Mouse (Mus musculus) lung, postnatal 4 days (tissue): ENCODE results near the gene Slc24a3.

Experiments used
- DNase-seq, 2 experiments: peaks; one replicate each; pipeline ENCODE4 v3.0.0; 2021

Slc24a3 gene

GRCm38 (mm10) chr2:145214086-145214831 is 46.7 kb downstream of the Slc24a3 start:
- DNase-seq: no peak

- DNase-seq: no peak
These were observed 49.0 kb downstream of the Slc24a3 start for GRCm38 (mm10) chr2:145216580-145216979.

GRCm38 (mm10) chr2:145217422-145217821 is 49.9 kb downstream of the Slc24a3 start:
- DNase-seq: no peak

GRCm38 (mm10) chr2:145219246-145219645 is 51.7 kb downstream of the Slc24a3 start:
- no peak for DNase-seq

- no peak for DNase-seq
These were observed 56.1 kb downstream of the Slc24a3 start for GRCm38 (mm10) chr2:145223646-145224045.

- peak; percentile 14 to 31 for DNase-seq
These were observed 58.1 kb downstream of the Slc24a3 start for GRCm38 (mm10) chr2:145225640-145226039.

GRCm38 (mm10) chr2:145226100-145226499 is 58.5 kb downstream of the Slc24a3 start:
- DNase-seq: no peak

- no peak for DNase-seq
These were observed 59.8 kb downstream of the Slc24a3 start for GRCm38 (mm10) chr2:145227351-145227750.

GRCm38 (mm10) chr2:145232764-145233484 is 65.4 kb downstream of the Slc24a3 start:
- peak; percentile 38 to 70 for DNase-seq

GRCm38 (mm10) chr2:145233547-145234398 is 66.2 kb downstream of the Slc24a3 start:
- DNase-seq: peak; percentile 76 to 81

- no peak for DNase-seq
These were observed 78.8 kb downstream of the Slc24a3 start for GRCm38 (mm10) chr2:145246384-145246783.

- DNase-seq: no peak
These were observed 80.6 kb downstream of the Slc24a3 start for GRCm38 (mm10) chr2:145248185-145248584.

GRCm38 (mm10) chr2:145257332-145257731 is 89.8 kb downstream of the Slc24a3 start:
- DNase-seq: peak; percentile 74 to 80

- no peak for DNase-seq
These were observed 90.3 kb downstream of the Slc24a3 start for GRCm38 (mm10) chr2:145257855-145258254.

- DNase-seq: no peak
These were observed 93.0 kb downstream of the Slc24a3 start for GRCm38 (mm10) chr2:145260574-145260973.

- DNase-seq: no peak
These were observed 94.6 kb downstream of the Slc24a3 start for GRCm38 (mm10) chr2:145262153-145262552.

GRCm38 (mm10) chr2:145266723-145267122 is 99.2 kb downstream of the Slc24a3 start:
- no peak for DNase-seq

- DNase-seq: no peak
These were observed 101.4 kb downstream of the Slc24a3 start for GRCm38 (mm10) chr2:145268971-145269370.

GRCm38 (mm10) chr2:145269410-145269809 is 101.9 kb downstream of the Slc24a3 start:
- no peak for DNase-seq

- DNase-seq: no peak
These were observed 106.6 kb downstream of the Slc24a3 start for GRCm38 (mm10) chr2:145274016-145274677.

- DNase-seq: no peak
These were observed 111.8 kb downstream of the Slc24a3 start for GRCm38 (mm10) chr2:145279336-145279735.

- DNase-seq: no peak
These were observed 116.2 kb downstream of the Slc24a3 start for GRCm38 (mm10) chr2:145283746-145284145.

- DNase-seq: peak in 1 of 2 experiments; percentile 24
These were observed 120.9 kb downstream of the Slc24a3 start for GRCm38 (mm10) chr2:145288501-145288900.
